Mouse (Mus musculus) stomach, postnatal 0 days (tissue): ENCODE data around the gene Scgb1c1.

ENCODE experiments used
- CTCF ChIP-seq: IDR thresholded peaks from 2 replicates; pipeline ENCODE4 v1.5.1; 2016; ENCODE audit warnings: antibody characterized with exemption, low read depth, mild to moderate bottlenecking, moderate library complexity
- EP300 ChIP-seq: optimal IDR thresholded peaks from 2 replicates; pipeline ENCODE3; 2016; ENCODE audit warnings: antibody characterized with exemption

- TF ChIP-seq CTCF (no peak), EP300 (no peak)
Measured at GRCm38 (mm10) chr7:140835758-140836087, 9.6 kb upstream of the Scgb1c1 start.
